Mouse (Mus musculus) neural tube, embryonic 14.5 days (tissue): ENCODE results near the gene Gm49510. TPM values are rescaled to one million over a fixed set of nuclear protein-coding genes. Genes with fewer than 3 reads are reported as not detected.

Source experiments
- ATAC-seq: fragments of 200-750 bp; cut with Nextera tagmentation; 2 replicates; pipeline ENCODE4 v1.8.0; 2017; ENCODE audit warnings: low read depth, mild to moderate bottlenecking, moderate TSS enrichment, moderate library complexity
- H3K27ac ChIP-seq: fragments of 300-500 bp; sonication (generic); 2 replicates; pipeline ENCODE4 v1.5.1; 2014; ENCODE audit warnings: low read depth, mild to moderate bottlenecking, control low read depth, low read length, moderate library complexity, mixed read lengths
- H3K27me3 ChIP-seq: fragments of 300-500 bp; sonication (generic); 2 replicates; pipeline ENCODE4 v1.6.1; 2014; ENCODE audit warnings: low read length; ENCODE audit not compliant: control insufficient read depth, insufficient read depth
- H3K36me3 ChIP-seq: fragments of 300-500 bp; sonication (generic); 2 replicates; pipeline ENCODE4 v1.6.1; 2014; ENCODE audit warnings: low read length, mixed read lengths; ENCODE audit not compliant: control insufficient read depth, insufficient read depth
- H3K4me1 ChIP-seq: fragments of 300-500 bp; sonication (generic); 2 replicates; pipeline ENCODE4 v1.6.1; 2014; ENCODE audit warnings: low read length; ENCODE audit not compliant: control insufficient read depth, insufficient read depth
- H3K4me2 ChIP-seq: fragments of 300-500 bp; sonication (generic); 2 replicates; pipeline ENCODE4 v1.6.1; 2014; ENCODE audit warnings: mild to moderate bottlenecking, low read depth, low read length, control low read depth
- H3K4me3 ChIP-seq: fragments of 300-500 bp; sonication (generic); 2 replicates; pipeline ENCODE4 v1.5.1; 2014; ENCODE audit warnings: low read depth, low read length, control low read depth, mixed read lengths
- H3K9ac ChIP-seq: fragments of 300-500 bp; sonication (generic); replicated peaks from 2 replicates; pipeline ENCODE4 v1.6.1; 2014; ENCODE audit warnings: low read depth, mild to moderate bottlenecking, control low read depth, low read length, mixed read lengths
- H3K9me3 ChIP-seq: fragments of 300-500 bp; sonication (generic); 2 replicates; pipeline ENCODE4 v1.6.1; 2016; ENCODE audit warnings: low read length; ENCODE audit not compliant: control insufficient read depth
- WGBS: fragments of 180-500 bp; shearing (Covaris S2); extraction: QIAGEN DNeasy Blood & Tissue Kit; methylation state at CpG from one replicate; pipeline ENCODE4 v1.1.7; 2014; 5-methylcytosine and 5-hydroxymethylcytosine counted together
- polyA plus RNA-seq: library from polyadenylated mRNA; unstranded; fragments of >200 nt; fragmentation: Nextera tagmentation; extraction: Ambion mirVana; gene quantifications from 2 replicates; pipeline ENCODE4 v1.2.1, GENCODE M21; 2014

Gene Gm49510
- polyA plus RNA-seq, 1 experiment from 2014 or later = 0.21 TPM

DNA sequence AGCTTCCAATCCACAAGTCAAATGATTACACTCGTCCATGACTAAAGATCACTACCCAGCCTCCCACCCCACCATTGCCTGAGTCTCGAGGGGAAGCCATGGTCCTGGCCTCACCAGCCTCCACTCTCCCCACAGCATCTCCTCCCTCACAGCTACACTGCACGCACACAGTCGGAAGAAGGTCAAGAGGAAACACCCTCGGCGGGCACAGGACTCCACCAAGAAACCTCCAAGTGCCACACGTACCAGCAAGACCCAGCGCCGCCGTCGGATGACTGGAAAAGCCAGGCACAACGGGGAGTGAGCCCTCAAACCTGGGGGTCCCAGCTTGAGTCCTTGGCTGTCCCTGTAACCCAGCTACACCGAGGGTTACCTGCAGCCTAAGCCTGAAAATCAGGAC, 40.9 kb downstream of the Gm49510 start:
- no peaks in the 10 kb centered on the region for H3K9me3 ChIP-seq
- WGBS = 94% methylated on average over 13 of the region's 13 CpGs
- peaks cover 27% of the 10 kb centered on the region for H3K36me3 ChIP-seq
- H3K4me3 ChIP-seq = no peak overlapping the region
- H3K4me1 ChIP-seq = peaks cover 12% of the 10 kb centered on the region
- no peak for ATAC-seq
- no peaks in the 10 kb centered on the region for H3K27me3 ChIP-seq
- H3K9ac ChIP-seq = no peak overlapping the region
- no peak overlapping the region for H3K4me2 ChIP-seq
- H3K27ac ChIP-seq = no peak overlapping the region

DNA sequence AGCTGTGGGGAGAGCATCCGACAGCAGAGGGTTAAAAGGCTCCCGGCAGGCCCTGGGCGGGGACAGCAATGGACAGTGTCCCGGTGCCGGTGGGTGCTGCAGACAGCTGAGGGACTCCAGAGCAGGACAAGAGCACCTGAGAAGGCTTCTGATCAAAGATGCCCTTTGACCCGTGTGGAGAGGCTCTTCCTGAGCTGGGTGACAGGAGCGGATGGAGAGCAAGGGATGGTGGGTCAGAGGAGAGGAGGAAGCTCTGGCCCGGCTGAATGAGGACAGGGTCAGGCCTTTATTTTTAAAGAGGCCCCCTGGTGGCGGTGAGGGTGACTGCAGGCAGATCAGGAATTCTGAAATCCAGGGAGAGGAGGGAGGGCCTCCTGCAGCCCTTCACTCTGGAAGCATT, 43.2 kb downstream of the Gm49510 start:
- WGBS = under 1% methylated on average over 9 of the region's 9 CpGs
- peak; percentile 60 for ATAC-seq
- Histone ChIP-seq H3K4me1 (peaks cover 2% of the 10 kb centered on the region; the same call in 1 of the 2 replicates), H3K36me3 (peaks cover 25% of the 10 kb centered on the region), H3K27ac (peak overlapping the region; percentile 45; the same call in 1 of the 2 replicates), H3K4me3 (0 out of 2 replicates have a peak overlapping the region, but pooled peaks have one; percentile 15), H3K9me3 (no peaks in the 10 kb centered on the region), H3K27me3 (no peaks in the 10 kb centered on the region), H3K9ac (peak overlapping the region; percentile 8; the same call in 1 of the 2 replicates), H3K4me2 (peak overlapping the region; percentile 36)

DNA sequence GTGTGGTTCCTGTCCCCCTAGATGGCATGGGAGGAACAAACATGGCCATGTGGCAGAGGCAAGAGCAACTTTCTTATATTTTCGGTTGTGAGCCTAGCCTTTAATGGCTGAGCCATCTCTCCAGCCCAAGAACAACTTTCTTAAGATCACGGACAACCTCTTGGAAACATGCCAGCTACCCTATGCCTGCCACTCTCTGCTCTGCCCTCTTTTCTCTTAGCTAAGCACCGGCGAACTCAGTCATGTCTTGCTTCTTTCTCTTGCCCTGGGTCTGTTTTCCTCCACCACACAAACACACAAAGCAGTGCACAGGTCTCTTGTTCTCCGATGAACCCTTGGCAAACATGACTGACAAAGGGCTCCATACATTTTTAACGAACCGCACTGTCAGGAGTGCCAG, 46.8 kb downstream of the Gm49510 start:
- no peaks in the 10 kb centered on the region for H3K9me3 ChIP-seq
- no peak overlapping the region for H3K9ac ChIP-seq
- H3K27ac ChIP-seq = no peak overlapping the region
- no peak overlapping the region for H3K4me2 ChIP-seq
- peaks cover 4% of the 10 kb centered on the region; the same call in 1 of the 2 replicates for H3K36me3 ChIP-seq
- no peak overlapping the region for H3K4me3 ChIP-seq
- ATAC-seq = no peak
- H3K27me3 ChIP-seq = no peaks in the 10 kb centered on the region
- peaks cover 8% of the 10 kb centered on the region; the same call in 1 of the 2 replicates for H3K4me1 ChIP-seq
- 68% methylated on average over 7 of the region's 7 CpGs for WGBS

DNA sequence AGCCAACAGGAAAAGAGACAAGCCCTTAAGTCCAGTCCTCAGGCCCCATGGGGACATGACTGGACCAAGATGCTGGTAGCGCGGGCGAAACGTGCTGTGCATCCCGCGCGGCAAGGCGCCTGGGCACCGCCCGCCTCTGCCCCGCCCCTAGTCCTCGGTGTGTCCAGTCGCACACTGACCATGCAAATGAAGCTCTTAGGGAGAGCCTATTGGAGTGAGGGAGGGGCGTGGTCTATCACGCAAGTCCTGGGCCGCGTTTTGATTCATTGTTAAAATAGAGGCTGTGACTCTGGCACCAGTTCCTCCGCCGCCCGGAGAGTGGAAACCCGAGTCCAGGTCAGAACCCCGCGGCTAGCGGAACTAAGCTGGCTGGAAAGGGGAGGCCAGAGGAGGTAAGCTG, 48.2 kb downstream of the Gm49510 start, which contains the start of gene Triobp:
Gene Triobp (plus strand): TSS at position 68 of the 400 bp plus-strand sequence.
- peak; percentile 96 for ATAC-seq

DNA sequence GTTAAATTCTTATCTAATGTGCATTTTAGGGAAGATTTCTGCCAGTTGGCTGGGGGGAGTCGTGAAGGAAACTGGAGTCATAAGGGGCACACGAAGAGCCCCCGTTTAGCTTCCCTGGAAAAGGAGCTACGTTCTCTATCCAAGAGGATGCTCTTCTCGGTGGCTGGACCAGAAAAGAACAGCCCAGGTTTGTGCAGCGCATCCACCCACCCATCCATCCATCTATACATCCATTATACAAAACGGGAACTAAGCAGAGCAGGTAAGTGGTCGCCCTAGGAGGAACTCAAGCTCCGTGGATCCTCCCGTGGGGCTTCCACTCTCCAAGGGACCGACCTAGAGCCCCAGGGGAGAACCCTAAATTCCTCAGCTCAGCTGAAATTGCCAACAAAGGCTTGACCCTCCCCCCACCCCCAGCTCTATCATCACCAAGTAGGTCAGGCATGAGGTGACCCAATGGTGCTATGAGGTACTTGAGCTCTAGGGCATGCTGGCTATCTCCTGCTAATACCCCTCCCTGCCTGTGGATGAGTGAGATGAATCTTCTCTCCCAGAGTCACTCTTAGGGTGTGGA, 48.8 kb downstream of the Gm49510 start:
- ATAC-seq = peak; percentile 28; the same call in 1 of the 2 replicates
- WGBS = 4% methylated on average over 11 of the region's 11 CpGs
- H3K27me3 ChIP-seq = no peaks in the 10 kb centered on the region
- H3K9ac ChIP-seq = peak overlapping the region; percentile 70
- peak overlapping the region; percentile 64 for H3K27ac ChIP-seq
- H3K4me2 ChIP-seq = peak overlapping the region; percentile 54
- H3K4me3 ChIP-seq = peak overlapping the region; percentile 60
- H3K9me3 ChIP-seq = no peaks in the 10 kb centered on the region
- peaks cover 8% of the 10 kb centered on the region; the same call in 1 of the 2 replicates for H3K4me1 ChIP-seq
- 0 out of 2 replicates have a peak, but pooled peaks cover 7% of the 10 kb centered on the region for H3K36me3 ChIP-seq

More for the DNA sequence above, 48.2 kb downstream of the Gm49510 start, which contains the start of gene Triobp:
- Histone ChIP-seq H3K9me3 (no peaks in the 10 kb centered on the region), H3K4me3 (peak within 1 kb of the TSS; percentile 60), H3K36me3 (0 out of 2 replicates have a peak, but pooled peaks cover 7% of the 10 kb centered on the region), H3K9ac (peak within 1 kb of the TSS; percentile 70), H3K27me3 (no peaks in the 10 kb centered on the region), H3K4me1 (peaks cover 8% of the 10 kb centered on the region; the same call in 1 of the 2 replicates), H3K4me2 (peak within 1 kb of the TSS; percentile 54), H3K27ac (peak within 1 kb of the TSS; percentile 64)
- 0% methylated on average over 24 of the region's 24 CpGs for WGBS

DNA sequence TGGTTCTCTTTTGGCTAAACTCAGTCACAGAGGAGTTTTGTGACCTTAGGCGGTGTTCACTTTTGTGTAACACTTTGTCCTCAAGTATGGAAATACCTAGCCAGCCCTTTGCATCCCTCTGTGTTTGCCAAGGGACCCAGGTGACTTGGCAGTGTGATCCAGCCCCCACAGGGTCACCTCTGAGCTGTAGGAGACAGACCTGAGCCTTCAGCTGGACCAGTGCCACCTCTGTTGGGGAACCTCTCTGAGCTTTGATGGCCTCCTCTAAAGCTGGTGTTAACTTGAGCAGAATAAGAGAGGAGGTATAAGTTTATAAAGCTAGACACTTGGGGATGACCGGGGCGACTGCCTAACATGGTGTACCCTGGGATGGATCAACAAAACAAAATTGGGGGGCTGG, 49.4 kb downstream of the Gm49510 start:
- H3K27me3 ChIP-seq = no peaks in the 10 kb centered on the region
- H3K9ac ChIP-seq = no peak overlapping the region
- peak overlapping the region; percentile 12; the same call in 1 of the 2 replicates for H3K4me3 ChIP-seq
- ATAC-seq = no peak
- H3K4me1 ChIP-seq = peaks cover 8% of the 10 kb centered on the region; the same call in 1 of the 2 replicates
- peak overlapping the region; percentile 54 for H3K4me2 ChIP-seq
- H3K27ac ChIP-seq = no peak overlapping the region
- H3K36me3 ChIP-seq = 0 out of 2 replicates have a peak, but pooled peaks cover 10% of the 10 kb centered on the region
- H3K9me3 ChIP-seq = no peaks in the 10 kb centered on the region
- WGBS = 93% methylated on average over 3 of the region's 3 CpGs

DNA sequence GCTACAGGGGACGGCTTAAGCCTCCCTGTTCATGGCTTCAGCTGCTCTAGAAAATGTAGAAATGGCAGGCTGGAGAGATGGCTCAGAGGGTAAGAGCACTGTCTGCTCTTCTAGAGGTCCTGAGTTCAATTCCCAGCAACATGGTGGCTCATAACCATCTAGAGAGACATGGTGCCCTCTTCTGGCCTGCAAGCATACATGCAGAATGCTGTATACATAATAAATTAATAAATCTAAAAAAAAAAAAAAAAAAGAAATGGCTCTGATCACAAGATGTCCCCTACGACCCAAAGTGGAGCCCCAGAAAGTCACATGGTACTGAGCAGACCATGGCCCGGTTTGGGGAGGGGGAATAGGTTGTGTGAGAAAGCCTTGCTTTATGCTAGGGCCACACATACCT, 56.2 kb downstream of the Gm49510 start:
- no peak overlapping the region for H3K4me2 ChIP-seq
- no peaks in the 10 kb centered on the region for H3K27me3 ChIP-seq
- 80% methylated on average over 3 of the region's 3 CpGs for WGBS
- no peaks in the 10 kb centered on the region for H3K4me1 ChIP-seq
- H3K36me3 ChIP-seq = peaks cover 28% of the 10 kb centered on the region
- ATAC-seq = no peak
- no peak overlapping the region for H3K4me3 ChIP-seq
- H3K27ac ChIP-seq = no peak overlapping the region
- no peaks in the 10 kb centered on the region for H3K9me3 ChIP-seq
- no peak overlapping the region for H3K9ac ChIP-seq

DNA sequence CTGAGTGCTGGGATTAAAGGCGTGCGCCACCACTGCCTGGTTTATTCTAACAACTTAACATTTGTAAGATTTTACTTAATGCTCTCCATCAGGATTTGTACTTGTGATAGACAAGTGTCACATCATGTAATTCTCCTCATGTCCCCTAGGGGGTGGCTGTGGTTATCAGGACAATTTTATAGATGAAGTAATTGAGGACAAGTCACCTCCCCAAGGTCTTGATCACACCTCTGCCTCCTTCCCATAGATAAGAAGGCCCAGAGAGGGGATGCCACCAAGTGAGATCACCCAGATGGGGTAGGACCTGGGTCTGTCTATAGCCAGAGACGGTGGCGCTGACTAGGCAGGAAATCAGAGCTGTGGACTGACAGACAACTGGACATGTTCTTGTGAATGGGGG, 56.9 kb downstream of the Gm49510 start:
- Histone ChIP-seq H3K9ac (no peak overlapping the region), H3K27me3 (no peaks in the 10 kb centered on the region), H3K4me1 (no peaks in the 10 kb centered on the region), H3K4me3 (no peak overlapping the region), H3K9me3 (no peaks in the 10 kb centered on the region), H3K36me3 (peaks cover 26% of the 10 kb centered on the region), H3K27ac (no peak overlapping the region), H3K4me2 (no peak overlapping the region)
- 92% methylated on average over 4 of the region's 4 CpGs for WGBS
- no peak for ATAC-seq

DNA sequence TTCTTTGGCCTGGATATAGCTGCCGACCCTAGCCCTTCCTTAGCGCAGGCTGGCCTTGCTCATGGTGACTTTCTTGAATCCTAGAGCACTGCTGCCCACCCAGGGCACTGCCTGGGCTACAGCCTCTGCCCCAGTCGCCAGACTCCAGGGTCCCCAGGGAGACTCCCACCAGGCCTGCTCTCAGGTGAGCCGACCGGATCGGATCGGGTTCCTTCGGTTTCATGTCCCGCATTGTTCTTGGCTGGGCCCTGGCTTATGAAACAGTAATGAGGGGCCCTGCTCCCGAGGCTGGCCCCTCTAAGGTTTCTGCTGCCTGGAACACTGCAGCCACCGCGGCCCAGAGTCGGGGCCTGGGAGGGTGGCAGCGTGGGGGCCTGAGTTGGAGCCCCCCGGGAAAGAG, 57.6 kb downstream of the Gm49510 start:
- Histone ChIP-seq H3K4me1 (no peaks in the 10 kb centered on the region), H3K4me2 (no peak overlapping the region), H3K27ac (no peak overlapping the region), H3K9me3 (no peaks in the 10 kb centered on the region), H3K36me3 (peaks cover 27% of the 10 kb centered on the region), H3K27me3 (no peaks in the 10 kb centered on the region), H3K9ac (no peak overlapping the region), H3K4me3 (no peak overlapping the region)
- 77% methylated on average over 15 of the region's 15 CpGs for WGBS
- no peak; the same call in 1 of the 2 replicates for ATAC-seq
